Mouse (Mus musculus): Measurements from ENCODE around the gene Spag7.
A peak's percentile ranks its signal among the peaks of the same experiment; 100 is the strongest.

Gene Spag7

GRCm38 (mm10) chr11:70668771-70669505 lies at the start of gene Spag7:
Gene Spag7 (minus strand): TSS chr11:70669416.
- peak; percentile 96 to 98 for DNase-seq

GRCm38 (mm10) chr11:70718481-70718880 lies 49.3 kb upstream of the Spag7 start:
- no peak for DNase-seq

- no peak for DNase-seq
Measured at GRCm38 (mm10) chr11:70715832-70716231, 46.6 kb upstream of the Spag7 start.

GRCm38 (mm10) chr11:70713222-70713621 lies 44.0 kb upstream of the Spag7 start:
- DNase-seq, result no peak

- no peak for DNase-seq
Measured at GRCm38 (mm10) chr11:70711026-70711425, 41.8 kb upstream of the Spag7 start.

- DNase-seq, result no peak
Measured at GRCm38 (mm10) chr11:70706127-70706526, 36.9 kb upstream of the Spag7 start.

GRCm38 (mm10) chr11:70702781-70703180 lies 33.6 kb upstream of the Spag7 start:
- DNase-seq, result peak; percentile 23 to 47

GRCm38 (mm10) chr11:70701984-70702733 lies 32.9 kb upstream of the Spag7 start:
- peak in 1 of 2 experiments; percentile 12 for DNase-seq

GRCm38 (mm10) chr11:70701221-70701955 lies 32.2 kb upstream of the Spag7 start:
- DNase-seq, result peak in 1 of 2 experiments; percentile 28

GRCm38 (mm10) chr11:70700613-70701012 lies 31.4 kb upstream of the Spag7 start:
- peak; percentile 75 to 77 for DNase-seq

- DNase-seq, result peak; percentile 99
Measured at GRCm38 (mm10) chr11:70699722-70700556, 30.7 kb upstream of the Spag7 start, which contains the start of the genes Inca1 and Kif1c. Gene Inca1 (minus strand): TSS chr11:70700155. Gene Kif1c (plus strand): TSS chr11:70700548.

- no peak for DNase-seq
Measured at GRCm38 (mm10) chr11:70699051-70699450, 29.8 kb upstream of the Spag7 start.

- no peak for DNase-seq
Measured at GRCm38 (mm10) chr11:70697376-70697775, 28.2 kb upstream of the Spag7 start.

- no peak for DNase-seq
Measured at GRCm38 (mm10) chr11:70693504-70693903, 24.3 kb upstream of the Spag7 start.

- peak; percentile 19 to 27 for DNase-seq
Measured at GRCm38 (mm10) chr11:70689578-70689977, 20.4 kb upstream of the Spag7 start.

GRCm38 (mm10) chr11:70688372-70688771 lies 19.2 kb upstream of the Spag7 start:
- DNase-seq, result peak in 1 of 2 experiments; percentile 31

- peak; percentile 97 to 98 for DNase-seq
Measured at GRCm38 (mm10) chr11:70687601-70688199, 18.5 kb upstream of the Spag7 start, which contains the start of gene Camta2. Gene Camta2 (minus strand): TSS chr11:70688105.

- peak; percentile 79 to 80 for DNase-seq
Measured at GRCm38 (mm10) chr11:70686901-70687566, 17.8 kb upstream of the Spag7 start.

- DNase-seq, result no peak
Measured at GRCm38 (mm10) chr11:70683640-70684039, 14.4 kb upstream of the Spag7 start.

GRCm38 (mm10) chr11:70681897-70682581 lies 12.8 kb upstream of the Spag7 start:
- DNase-seq, result peak; percentile 66 to 87
